Mouse (Mus musculus) A20 (cell line): ENCODE measurements at regions not wholly inside any gene's neighbourhood (a gene's known extent, or its start where the extent isn't known, plus 50 kb on each side); places are given as distances from the start of the nearest gene placed in this dataset.

ENCODE experiments used
- DNase-seq: peaks from one replicate; pipeline ENCODE4 v3.0.0-alpha.2; 2011; ENCODE audit warnings: low read depth, low spot score

- DNase-seq = no peak
Measured at GRCm38 (mm10) chr3:155979636-155980035, 582.0 kb upstream of the Negr1 start.

- no peak for DNase-seq
Measured at GRCm38 (mm10) chr3:155994044-155994443, 567.5 kb upstream of the Negr1 start.

- DNase-seq = no peak
Measured at GRCm38 (mm10) chr3:156017676-156018230, 543.8 kb upstream of the Negr1 start.

- DNase-seq = no peak
Measured at GRCm38 (mm10) chr3:156028602-156029188, 532.9 kb upstream of the Negr1 start.

- no peak for DNase-seq
Measured at GRCm38 (mm10) chr3:156070257-156070656, 491.3 kb upstream of the Negr1 start.

GRCm38 (mm10) chr3:156082268-156082667 lies 479.3 kb upstream of the Negr1 start:
- no peak for DNase-seq

GRCm38 (mm10) chr3:156093689-156094088 lies 467.9 kb upstream of the Negr1 start:
- DNase-seq = no peak

- DNase-seq = no peak
Measured at GRCm38 (mm10) chr3:156094990-156095389, 466.6 kb upstream of the Negr1 start.

- no peak for DNase-seq
Measured at GRCm38 (mm10) chr3:156105788-156106187, 455.8 kb upstream of the Negr1 start.

GRCm38 (mm10) chr3:156120341-156120740 lies 441.3 kb upstream of the Negr1 start:
- DNase-seq = no peak

GRCm38 (mm10) chr3:156131598-156131997 lies 430.0 kb upstream of the Negr1 start:
- DNase-seq = no peak

GRCm38 (mm10) chr3:156141355-156141754 lies 420.2 kb upstream of the Negr1 start:
- DNase-seq = no peak

- DNase-seq = no peak
Measured at GRCm38 (mm10) chr3:156149322-156149721, 412.3 kb upstream of the Negr1 start.

GRCm38 (mm10) chr3:156170076-156170475 lies 391.5 kb upstream of the Negr1 start:
- DNase-seq = no peak

GRCm38 (mm10) chr3:156198688-156199087 lies 362.9 kb upstream of the Negr1 start:
- no peak for DNase-seq

- no peak for DNase-seq
Measured at GRCm38 (mm10) chr3:156199749-156200467, 361.7 kb upstream of the Negr1 start.

GRCm38 (mm10) chr3:156205246-156205645 lies 356.3 kb upstream of the Negr1 start:
- DNase-seq = no peak

- no peak for DNase-seq
Measured at GRCm38 (mm10) chr3:156208420-156208819, 353.2 kb upstream of the Negr1 start.

- no peak for DNase-seq
Measured at GRCm38 (mm10) chr3:156210827-156211226, 350.8 kb upstream of the Negr1 start.

GRCm38 (mm10) chr3:156214823-156215222 lies 346.8 kb upstream of the Negr1 start:
- no peak for DNase-seq

- no peak for DNase-seq
Measured at GRCm38 (mm10) chr3:156232111-156232510, 329.5 kb upstream of the Negr1 start.

- DNase-seq = no peak
Measured at GRCm38 (mm10) chr3:156235955-156236354, 325.6 kb upstream of the Negr1 start.

- DNase-seq = no peak
Measured at GRCm38 (mm10) chr3:156252256-156252861, 309.2 kb upstream of the Negr1 start.
